Mouse (Mus musculus) thymus, postnatal 36 days (tissue): ENCODE measurements at regions not wholly inside any gene's neighbourhood (a gene's known extent, or its start where the extent isn't known, plus 50 kb on each side); places are given as distances from the start of the nearest gene placed in this dataset.

Experiments used
- DNase-seq, 2 experiments: peaks; one replicate each; pipeline ENCODE4 v3.0.0; 2022; ENCODE audit warnings: mixed read lengths in 2 of 2

DNA sequence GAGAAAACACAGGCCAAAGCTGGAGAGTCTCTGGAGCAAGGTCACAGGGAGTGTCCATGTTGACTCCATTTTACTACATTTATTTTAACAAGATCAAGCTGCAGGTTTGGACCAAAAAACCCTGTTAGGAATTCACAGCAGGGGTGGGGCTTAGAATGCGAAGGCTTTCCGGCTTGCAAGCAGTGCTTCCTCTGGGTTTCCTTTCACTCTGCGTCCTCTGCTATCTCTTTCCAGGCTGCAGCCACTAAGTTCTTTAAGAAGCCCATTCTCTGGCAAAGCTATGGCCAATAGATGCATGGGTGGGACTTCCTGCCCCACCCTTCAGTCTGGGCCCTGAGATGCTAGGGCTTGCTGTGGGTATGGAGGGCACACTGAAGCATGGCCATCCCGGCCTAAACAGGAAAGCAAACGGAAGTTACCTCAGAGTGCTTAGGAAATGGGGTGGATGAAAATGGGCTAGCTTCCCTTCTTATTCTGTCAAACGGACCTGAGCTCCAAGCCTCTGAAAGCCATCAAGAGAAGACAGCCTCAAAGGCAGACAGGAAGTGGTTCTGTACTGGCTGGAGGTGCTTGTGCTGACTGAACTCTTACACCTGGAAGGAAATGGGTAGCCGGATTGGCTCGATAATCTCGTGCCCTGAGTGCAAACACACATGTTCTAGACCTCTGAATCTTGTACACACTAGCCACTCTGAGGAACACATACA is 90.6 kb upstream of the C1qtnf7 start:
- DNase-seq = peak; percentile 19 to 20

DNA sequence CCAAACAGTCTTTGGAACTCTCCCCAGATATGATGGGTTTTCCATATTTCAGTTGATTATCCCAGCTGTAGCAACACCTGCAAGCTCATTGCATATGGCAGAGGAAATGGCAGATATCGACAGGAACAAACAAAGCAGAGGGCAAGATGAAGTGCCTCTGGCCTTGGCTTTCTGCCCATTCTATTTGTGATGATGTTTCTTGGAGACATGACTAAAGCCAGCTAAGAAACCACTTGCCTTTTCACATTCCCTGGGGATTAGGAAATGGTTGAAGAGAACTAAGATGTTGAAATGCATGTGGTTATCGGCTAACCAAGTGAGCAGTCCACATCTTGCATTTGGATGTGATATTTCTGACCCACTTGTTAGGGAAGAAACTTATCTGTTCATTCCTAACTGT is 82.0 kb upstream of the C1qtnf7 start:
- no peak for DNase-seq

DNA sequence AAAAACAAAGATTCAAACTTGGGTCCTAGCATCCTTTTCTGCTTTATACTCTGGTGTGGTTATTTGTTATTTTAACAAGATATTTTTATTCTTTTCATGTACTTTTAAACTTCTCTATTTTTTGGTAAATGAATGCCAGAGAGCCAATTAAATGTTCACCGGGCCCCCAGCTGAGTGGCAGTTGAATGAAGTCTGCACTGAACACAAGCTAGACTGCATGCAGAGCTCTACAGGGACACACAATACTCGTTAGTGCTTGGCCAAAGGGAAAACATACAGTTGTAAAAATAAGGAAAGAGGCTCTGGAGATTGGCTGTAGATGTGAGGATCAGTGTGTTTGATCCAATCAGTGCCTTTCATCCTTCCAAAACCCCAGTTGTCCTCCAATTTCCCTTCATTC is 76.1 kb upstream of the C1qtnf7 start:
- DNase-seq = no peak

DNA sequence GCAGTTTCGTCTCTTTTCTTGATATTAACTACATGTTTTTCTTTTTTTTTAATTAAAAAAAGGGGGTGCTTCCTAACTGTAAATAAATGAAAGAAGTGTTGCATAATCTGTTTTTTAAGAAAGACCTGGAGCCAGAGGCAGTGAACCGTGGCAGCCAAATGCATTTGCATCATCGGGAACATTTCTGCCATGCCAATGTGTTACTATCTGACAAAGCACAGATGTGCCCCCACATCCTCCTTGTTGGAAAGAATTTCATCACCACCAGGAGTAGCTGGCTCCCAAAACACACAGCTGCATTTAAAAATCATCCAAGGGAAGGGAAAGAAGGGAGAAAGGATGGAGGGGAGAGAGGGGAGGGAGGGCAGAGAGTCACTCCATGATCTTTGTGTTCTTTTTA is 74.0 kb upstream of the C1qtnf7 start:
- DNase-seq = no peak

DNA sequence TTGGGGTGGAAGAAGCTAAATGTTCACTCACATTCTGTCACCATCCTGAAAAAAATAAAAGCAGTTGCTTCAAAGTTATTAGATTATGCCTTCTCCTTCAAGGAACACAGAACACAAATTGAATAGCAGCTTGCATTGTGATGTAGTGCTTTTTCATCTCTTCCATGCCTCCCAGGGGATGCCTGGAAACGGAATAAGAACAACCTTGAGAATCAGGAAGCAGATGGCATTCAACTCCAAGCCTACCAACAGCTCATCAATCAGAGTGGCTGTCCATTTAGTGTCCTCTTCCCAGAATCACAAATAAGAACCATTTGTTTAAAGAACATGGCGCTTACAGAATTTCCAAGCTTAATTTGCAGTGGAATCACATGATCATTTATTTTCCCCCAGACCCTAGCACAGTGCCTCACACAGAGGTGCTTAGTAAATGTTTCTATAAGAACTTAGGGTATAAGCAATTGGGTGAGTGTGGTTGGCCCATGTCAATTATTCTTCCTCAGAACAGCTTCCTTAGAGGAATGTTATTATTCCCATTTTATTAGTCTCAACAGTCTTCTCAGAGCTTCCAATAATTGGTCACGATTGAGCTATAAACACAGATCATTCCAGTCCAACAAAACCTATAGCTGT is 70.6 kb upstream of the C1qtnf7 start:
- DNase-seq = no peak

DNA sequence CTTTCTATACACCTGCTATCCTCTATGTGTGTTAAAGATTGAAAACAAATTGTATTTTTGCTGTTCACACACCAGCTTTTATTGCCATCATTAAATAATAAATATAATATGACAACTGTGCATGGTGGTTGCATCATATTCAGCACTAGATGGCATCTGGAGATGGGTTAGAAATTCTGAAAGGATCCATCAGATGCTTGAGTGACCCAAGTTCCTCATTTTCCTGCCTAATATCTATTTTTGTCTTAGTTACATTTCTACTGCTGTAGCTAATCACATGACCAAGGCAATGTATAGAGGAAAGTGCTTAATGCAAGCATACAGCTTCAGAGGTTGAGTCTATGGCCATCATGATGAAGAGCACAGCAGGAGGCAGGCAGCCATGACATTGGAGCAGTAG is 69.7 kb upstream of the C1qtnf7 start:
- no peak for DNase-seq

DNA sequence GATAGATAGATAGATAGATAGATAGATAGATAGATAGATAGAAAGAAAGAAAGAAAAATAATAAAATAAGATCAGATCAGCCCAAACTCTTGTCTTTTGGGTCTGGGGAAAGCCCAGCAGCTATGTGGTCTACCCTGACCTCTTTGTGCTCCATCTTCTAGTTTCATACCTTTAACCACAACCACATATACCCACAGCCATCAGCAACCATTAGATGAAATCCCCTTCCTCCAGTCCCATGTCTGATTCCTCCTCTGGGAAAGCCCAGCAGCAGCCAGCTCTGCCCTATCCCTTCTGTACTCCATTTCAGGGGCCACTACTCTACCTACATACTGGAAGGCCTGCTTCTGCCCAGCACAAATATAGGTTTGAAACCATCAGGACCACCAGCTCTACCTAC is 69.0 kb upstream of the C1qtnf7 start:
- DNase-seq = no peak

DNA sequence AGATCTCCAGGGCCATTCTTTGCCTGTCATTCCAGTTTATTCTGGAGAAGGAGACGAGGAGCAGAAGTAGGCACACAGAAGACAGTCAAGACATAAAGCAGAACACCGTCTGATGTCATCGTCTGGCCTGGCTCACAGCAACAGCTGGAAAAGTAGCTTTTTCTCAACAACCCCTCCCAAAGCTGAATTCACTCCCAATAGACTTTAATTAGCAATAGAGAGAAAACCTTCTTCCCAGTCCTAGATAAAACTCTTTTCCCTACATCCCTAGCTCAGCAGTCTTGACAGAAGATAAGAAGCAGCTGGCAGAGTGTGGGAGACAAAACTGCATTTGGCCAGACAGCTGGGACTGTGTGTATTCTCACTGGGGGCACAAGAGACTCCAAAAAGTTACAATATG is 59.3 kb upstream of the C1qtnf7 start:
- DNase-seq = no peak

DNA sequence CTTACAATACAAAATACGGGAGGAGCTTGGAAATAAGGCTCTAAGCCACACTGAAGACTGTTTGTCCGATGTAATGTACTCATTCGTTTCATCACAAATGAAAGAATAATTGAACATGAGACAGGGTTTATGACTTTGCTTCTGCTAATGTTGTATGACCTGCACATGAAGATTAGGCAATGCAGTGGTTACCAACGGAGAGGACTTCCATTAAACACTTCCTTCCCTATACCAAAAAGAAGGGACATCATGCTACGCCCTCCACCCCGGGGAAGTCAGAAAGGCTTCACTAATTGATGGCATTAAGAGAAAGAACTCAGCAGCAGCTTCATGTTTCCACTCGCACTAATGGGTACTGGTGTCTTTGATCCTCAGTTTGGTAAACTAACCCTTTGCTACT is 57.6 kb upstream of the C1qtnf7 start:
- no peak for DNase-seq

DNA sequence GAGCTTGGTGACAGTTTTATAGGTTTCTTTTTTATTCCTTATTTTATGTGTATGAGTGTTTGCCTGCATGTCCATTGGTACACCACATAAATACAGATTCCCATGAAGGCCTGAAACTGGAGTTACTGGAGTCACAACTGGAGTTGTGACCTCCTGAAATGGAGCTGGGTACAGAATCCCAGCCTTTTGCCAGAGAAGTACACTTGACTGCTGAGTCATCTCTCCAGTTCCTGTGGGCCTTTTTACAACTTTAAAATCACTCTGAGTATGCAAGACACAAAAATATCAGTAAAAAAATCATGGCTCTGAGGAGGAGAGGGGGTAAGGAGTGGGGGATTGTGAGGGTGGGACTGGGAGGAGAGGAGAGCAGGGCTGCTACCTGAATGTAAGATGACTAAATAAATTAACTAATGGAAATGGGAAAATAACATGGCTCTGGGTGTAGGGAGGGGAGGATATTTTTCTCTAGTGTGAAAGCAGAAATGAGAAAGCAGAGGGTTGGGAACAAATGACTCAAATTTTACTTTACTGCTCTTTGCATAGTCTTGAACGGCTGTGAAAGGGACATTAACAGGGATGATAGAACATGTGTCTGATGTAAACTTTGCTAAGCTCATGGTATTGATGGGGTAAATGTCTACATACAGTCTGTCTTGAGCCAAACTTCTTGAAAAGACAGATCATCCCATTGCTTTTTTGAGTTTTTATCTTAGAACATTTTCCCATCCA is 53.2 kb upstream of the C1qtnf7 start:
- DNase-seq = no peak
